Mouse (Mus musculus) ES-E14 (cell line): Measurements from ENCODE around the gene Hspb6. TPM values are rescaled to one million over a fixed set of nuclear protein-coding genes. Genes with fewer than 3 reads are reported as not detected.

Source experiments
- DNase-seq: peaks from one replicate; pipeline ENCODE4 v3.0.0-alpha.2; 2013; ENCODE audit warnings: low read depth, low spot score
- H3K27ac ChIP-seq: 2 replicates; pipeline ENCODE4 v1.5.1; 2012; ENCODE audit warnings: low read depth, mild to moderate bottlenecking, low read length, moderate library complexity, mixed read lengths; ENCODE audit not compliant: poor library complexity, insufficient read depth, severe bottlenecking
- H3K36me3 ChIP-seq: 2 replicates; pipeline ENCODE4 v1.6.1; 2012; ENCODE audit warnings: mild to moderate bottlenecking, low read length, moderate library complexity, mixed read lengths; ENCODE audit not compliant: control insufficient read depth, poor library complexity, insufficient read depth, severe bottlenecking
- H3K4me1 ChIP-seq, 2 experiments: fragments of 150-350 bp in 1 of 2; sonication (generic) in 1 of 2; 2 replicates each; pipeline ENCODE4 v1.6.1; 2012; ENCODE audit warnings: low read length in 2 of 2, mild to moderate bottlenecking in 1 of 2, mixed read lengths in 1 of 2; ENCODE audit not compliant: control insufficient read depth in 2 of 2, insufficient read depth in 2 of 2, poor library complexity in 1 of 2
- H3K4me3 ChIP-seq, 2 experiments: fragments of 150-350 bp in 1 of 2; sonication (generic) in 1 of 2; 2 replicates each; pipeline ENCODE4 v1.5.1; 2012; ENCODE audit warnings: low read length in 2 of 2, low read depth in 1 of 2, mild to moderate bottlenecking in 1 of 2, mixed read lengths in 1 of 2; ENCODE audit not compliant: insufficient read depth in 1 of 2, poor library complexity in 1 of 2, severe bottlenecking in 1 of 2
- H3K9ac ChIP-seq: 2 replicates; pipeline ENCODE4 v1.6.1; 2012; ENCODE audit warnings: low read depth, mild to moderate bottlenecking, low read length, mixed read lengths; ENCODE audit not compliant: poor library complexity, insufficient read depth, severe bottlenecking
- H3K9me3 ChIP-seq: fragments of 150-350 bp; sonication (generic); 2 replicates; pipeline ENCODE4 v1.6.1; 2012; ENCODE audit warnings: low read depth, mild to moderate bottlenecking, low read length; ENCODE audit not compliant: control insufficient read depth, insufficient read depth
- CHD2 ChIP-seq: IDR thresholded peaks from 2 replicates; pipeline ENCODE4 v1.6.1; 2014; ENCODE audit warnings: mild to moderate bottlenecking, low read depth, low read length, inconsistent platforms
- HCFC1 ChIP-seq: IDR thresholded peaks from 2 replicates; pipeline ENCODE4 v1.6.1; 2012; ENCODE audit warnings: low read length, inconsistent platforms, borderline replicate concordance; ENCODE audit not compliant: insufficient read depth
- MAFK ChIP-seq: IDR thresholded peaks from 2 replicates; pipeline ENCODE4 v1.6.1; 2014; ENCODE audit warnings: mild to moderate bottlenecking, low read depth, low read length, inconsistent platforms; ENCODE audit not compliant: insufficient read depth
- ZC3H11A ChIP-seq: IDR thresholded peaks from 2 replicates; pipeline ENCODE4 v1.6.1; 2012; ENCODE audit warnings: low read depth, mild to moderate bottlenecking, inconsistent platforms, low read length, borderline replicate concordance
- ZNF384 ChIP-seq: IDR thresholded peaks from 2 replicates; pipeline ENCODE4 v1.6.1; 2012; ENCODE audit warnings: low read depth, low read length, inconsistent platforms
- in situ Hi-C, 2 experiments: fragments of 600-800 bp; cut with MboI; formaldehyde crosslinking; loops; one replicate each; pipeline ENCODE4 v1.15.1; 2025; ENCODE audit warnings: low sequenced_read_pairs in 2 of 2, inconsistent platforms in 1 of 2; ENCODE audit not compliant: unreplicated experiment in 2 of 2
- total RNA-seq: library from RNA; depleted of rRNA; stranded (reverse); fragments of 300-350 nt; gene quantifications from 2 replicates; pipeline ENCODE4 v1.2.3, GENCODE M21; 2012

Hspb6 gene
- total RNA-seq, 1 experiment: 1.6 TPM

- no peak overlapping the region for H3K27ac ChIP-seq
- no peaks in the 10 kb centered on the region for H3K9me3 ChIP-seq
- H3K9ac ChIP-seq: no peak overlapping the region
- peaks cover 18% of the 10 kb centered on the region for H3K36me3 ChIP-seq
- TF ChIP-seq ZNF384: no peak
- TF ChIP-seq HCFC1: no peak
- no peak for TF ChIP-seq CHD2
- no peak for TF ChIP-seq ZC3H11A
- TF ChIP-seq MAFK: no peak
- DNase-seq: no peak
- in situ Hi-C loops: no loop called here
- peaks cover 0 to 15% of the 10 kb centered on the region in 2 experiments; a peak in 2 of 4 replicates for H3K4me1 ChIP-seq
- peak overlapping the region in 1 of 2 experiments; percentile 41; a peak in 2 of 4 replicates for H3K4me3 ChIP-seq
These were observed 2.0 kb downstream of the Hspb6 start for GRCm38 (mm10) chr7:30553810-30554584.

- Histone ChIP-seq H3K36me3 (peaks cover 18% of the 10 kb centered on the region), H3K9me3 (no peaks in the 10 kb centered on the region), H3K4me3 (no peak overlapping the region), H3K4me1 (peaks cover 4 to 17% of the 10 kb centered on the region in 2 experiments; a peak in 3 of 4 replicates), H3K27ac (no peak overlapping the region), H3K9ac (no peak overlapping the region)
- in situ Hi-C loops: no loop called here
- no peak for DNase-seq
- TF ChIP-seq HCFC1 (no peak), ZNF384 (no peak), CHD2 (no peak), ZC3H11A (no peak), MAFK (no peak)
These were observed 5.0 kb downstream of the Hspb6 start for GRCm38 (mm10) chr7:30556894-30557536.

- Histone ChIP-seq H3K36me3 (peaks cover 18% of the 10 kb centered on the region), H3K27ac (no peak overlapping the region), H3K4me1 (peaks cover 4 to 17% of the 10 kb centered on the region in 2 experiments; a peak in 3 of 4 replicates), H3K4me3 (no peak overlapping the region), H3K9ac (no peak overlapping the region), H3K9me3 (no peaks in the 10 kb centered on the region)
- no peak for DNase-seq
- TF ChIP-seq CHD2 (no peak), ZNF384 (no peak), MAFK (no peak), HCFC1 (no peak), ZC3H11A (no peak)
- in situ Hi-C loops: no loop called here
These were observed 6.0 kb downstream of the Hspb6 start for GRCm38 (mm10) chr7:30557901-30558514.

- H3K27ac ChIP-seq: no peak overlapping the region
- peaks cover 4 to 12% of the 10 kb centered on the region in 2 experiments; a peak in 2 of 4 replicates for H3K4me1 ChIP-seq
- H3K36me3 ChIP-seq: peaks cover 18% of the 10 kb centered on the region
- TF ChIP-seq ZC3H11A (no peak), ZNF384 (no peak), MAFK (no peak), CHD2 (no peak), HCFC1 (no peak)
- no peak for DNase-seq
- H3K9ac ChIP-seq: peak overlapping the region; percentile 77
- peak overlapping the region; percentile 79 to 96 for H3K4me3 ChIP-seq
- in situ Hi-C loops: no loop called here
- no peaks in the 10 kb centered on the region for H3K9me3 ChIP-seq
These were observed 6.9 kb downstream of the Hspb6 start for GRCm38 (mm10) chr7:30558656-30559442.
